Mouse (Mus musculus) megakaryocyte-erythroid progenitor cell, adult 5-6 weeks (primary cell): ENCODE measurements around the gene Dapk1. TPM values are rescaled to one million over a fixed set of nuclear protein-coding genes. Genes with fewer than 3 reads are reported as not detected.
"Not testable (repeated sequence)": the region's sequence is repeated elsewhere in the genome, so short reads cannot be mapped to it uniquely, and the experiment has no call there.

Source experiments
- ATAC-seq: replicated peaks from 2 replicates; pipeline ENCODE4 v1.8.0; 2016; ENCODE audit warnings: mild to moderate bottlenecking, inconsistent platforms; ENCODE audit not compliant: severe bottlenecking, poor library complexity, low FRiP score, low TSS enrichment
- total RNA-seq, 2 experiments: library from RNA; stranded (forward) in 1 of 2; stranded (reverse) in 1 of 2; fragments of 200-1000, 215-1000 nt in 1 of 2; fragments of >200 nt in 1 of 2; fragmentation: Nextera tagmentation in 1 of 2; gene quantifications; 2 replicates each; pipeline ENCODE4 v1.2.3; 2014 to 2017

Dapk1 gene
- total RNA-seq (2014; fragmentation: Nextera tagmentation) (13.9 and 19.9 TPM in 2 replicates), total RNA-seq (2017) (8.2 and 10.4 TPM in 2 replicates)

DNA sequence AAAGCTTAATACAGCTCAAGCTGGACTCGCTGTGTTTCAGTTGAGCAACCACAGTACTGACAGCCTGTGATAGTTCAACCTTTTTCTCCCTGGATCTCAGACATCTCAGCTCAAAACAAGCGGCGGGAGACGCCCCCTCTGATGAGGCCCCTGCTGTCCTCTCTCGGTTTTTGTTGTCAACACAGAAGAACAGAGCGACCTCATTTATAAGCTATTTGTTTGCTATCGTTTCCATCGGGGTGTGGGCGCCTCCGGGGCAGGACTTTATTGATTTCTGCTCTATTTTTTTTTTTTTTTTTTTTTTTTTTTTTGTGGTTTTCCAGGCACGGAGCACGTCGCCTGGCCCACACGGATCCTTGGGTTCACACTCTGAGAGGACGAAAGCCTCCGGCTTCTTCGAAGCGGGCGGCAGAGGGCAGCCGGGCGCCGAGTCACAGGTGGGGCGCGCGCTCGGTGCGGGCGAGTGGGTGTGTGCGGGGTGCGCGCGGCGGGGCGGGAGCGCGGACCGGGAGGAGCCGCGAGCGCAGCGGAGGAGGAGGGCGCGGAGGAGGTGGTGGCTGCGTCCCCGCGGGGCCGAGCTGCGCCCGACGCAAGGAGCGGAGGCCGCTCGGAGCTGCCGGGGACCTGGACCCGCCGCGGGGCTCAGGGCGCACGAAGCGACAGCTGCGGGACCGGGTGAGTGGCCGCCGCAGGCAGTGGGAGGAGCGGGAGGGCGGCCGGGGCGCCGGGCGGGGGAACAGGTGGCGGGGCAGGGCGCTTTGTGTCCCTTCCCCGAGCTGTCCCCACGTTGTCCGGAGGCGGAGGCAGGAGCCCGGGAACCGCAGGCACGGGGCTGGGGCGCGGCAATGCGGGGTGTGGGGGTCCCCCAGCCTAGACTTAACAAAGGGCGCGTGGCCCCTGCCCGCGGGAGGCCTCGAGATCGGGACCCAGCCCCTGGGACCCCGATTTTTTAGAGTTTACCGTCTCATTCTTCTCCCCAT lies at the start of gene Dapk1:
Gene Dapk1, plus strand, starts transcription at position 512 of the 980 bp plus-strand sequence.
- peak; percentile 78 for ATAC-seq

DNA sequence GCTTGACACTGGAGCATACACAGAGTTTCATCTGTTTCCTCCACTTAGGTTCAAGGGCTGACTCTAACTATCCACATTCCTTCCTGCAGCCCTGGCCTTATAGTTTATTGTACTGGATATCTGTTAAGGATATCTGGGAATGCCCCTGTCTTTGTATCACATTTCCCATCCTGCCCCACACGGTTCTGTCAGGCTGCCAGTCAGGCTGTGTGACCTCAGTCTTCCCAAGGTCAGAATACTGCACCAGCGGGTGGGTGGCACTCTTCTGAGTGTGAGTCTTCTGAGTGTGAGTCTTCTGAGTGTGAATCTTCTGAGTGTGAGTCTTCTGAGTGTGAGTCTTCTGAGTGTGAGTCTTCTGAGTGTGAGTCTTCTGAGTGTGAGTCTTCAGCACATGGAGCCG lies 48.4 kb upstream of the Dapk1 start:
- no peak for ATAC-seq

DNA sequence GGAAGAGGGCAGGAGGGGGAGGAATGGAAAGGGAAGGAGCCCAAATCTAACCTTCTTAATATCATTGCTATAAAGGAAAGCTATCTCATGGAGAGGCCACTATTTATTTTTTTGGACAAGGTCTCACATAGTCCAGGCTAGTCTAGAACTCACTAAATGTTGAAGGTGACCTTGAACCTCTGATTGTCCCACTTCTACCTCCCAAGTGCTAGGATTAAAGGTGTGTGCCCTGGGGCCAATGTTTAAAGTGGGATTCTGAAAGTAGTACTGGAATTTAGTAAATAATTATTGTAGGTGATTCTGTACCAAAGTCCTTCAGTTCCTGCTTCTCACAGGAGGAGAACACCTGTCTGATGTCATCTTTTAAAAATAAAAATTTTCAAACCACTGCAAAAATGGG lies 45.3 kb upstream of the Dapk1 start:
- no peak for ATAC-seq

DNA sequence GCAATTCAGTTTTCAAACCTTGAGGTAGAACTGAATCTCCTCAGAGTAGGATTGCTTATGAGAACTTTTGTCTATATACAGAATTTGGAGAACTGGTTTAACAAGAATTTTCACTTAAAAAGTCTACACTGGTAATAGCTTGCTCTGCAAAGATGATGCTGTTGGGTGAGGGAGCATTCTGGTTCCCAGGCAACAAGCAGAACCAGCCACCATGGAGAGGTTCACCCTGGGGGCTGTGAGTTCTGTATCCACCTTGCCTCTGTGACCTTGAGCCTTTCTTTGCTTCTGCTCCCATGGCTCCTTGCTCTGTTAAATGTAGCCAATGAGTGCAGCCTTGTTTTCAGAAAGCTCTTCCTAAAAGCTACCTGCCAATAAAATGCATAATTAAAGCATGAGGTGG lies 44.8 kb upstream of the Dapk1 start:
- no peak for ATAC-seq

DNA sequence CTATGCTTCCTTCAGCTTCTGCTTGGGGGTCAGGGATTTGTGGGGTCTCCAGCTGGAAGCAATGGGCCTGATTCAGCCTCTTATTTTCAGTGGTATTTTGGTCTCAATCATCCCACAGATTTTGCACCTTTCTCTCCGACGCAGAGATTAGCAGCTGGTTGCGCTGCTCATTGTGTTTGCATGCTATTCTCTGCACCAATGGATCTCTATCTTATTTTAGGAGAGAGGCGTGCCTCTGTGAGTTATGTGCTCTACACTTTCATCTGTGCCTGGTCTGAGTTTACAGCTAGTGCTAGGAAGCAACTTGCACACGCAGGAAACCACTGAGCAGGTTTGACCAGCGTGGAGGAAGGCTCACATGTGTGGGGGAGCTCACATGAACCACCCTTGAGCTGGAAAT lies 37.4 kb upstream of the Dapk1 start:
- ATAC-seq, result no peak

DNA sequence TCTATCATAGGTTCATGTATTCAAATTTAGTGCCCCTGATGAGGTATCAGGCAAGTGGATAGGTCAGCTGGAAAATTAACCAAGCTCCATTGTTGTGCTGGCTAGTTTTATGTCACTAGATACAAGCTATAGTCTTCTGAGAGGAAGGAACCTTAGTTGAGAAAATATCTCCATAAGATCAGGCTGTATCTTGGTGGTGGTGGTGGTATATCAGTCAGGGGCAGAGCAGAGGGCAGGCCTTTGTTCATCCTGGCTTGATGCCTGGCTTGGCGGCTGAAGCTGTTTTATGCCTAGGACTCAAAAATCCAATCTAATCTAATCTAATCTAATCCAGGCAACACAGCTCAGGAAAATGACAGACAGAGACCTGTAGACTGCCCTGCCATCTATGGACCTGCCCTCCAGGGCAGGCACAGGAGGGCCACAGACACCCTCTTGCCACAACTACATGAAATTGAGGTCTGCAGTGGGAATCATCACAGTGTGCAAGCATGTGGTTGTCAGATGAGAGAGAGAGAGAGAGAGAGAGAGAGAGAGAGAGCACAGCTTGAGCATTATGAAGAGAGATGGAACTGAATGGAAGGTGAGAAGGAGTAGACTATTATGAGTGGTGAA lies 32.7 kb upstream of the Dapk1 start:
- ATAC-seq, result peak; percentile 77

DNA sequence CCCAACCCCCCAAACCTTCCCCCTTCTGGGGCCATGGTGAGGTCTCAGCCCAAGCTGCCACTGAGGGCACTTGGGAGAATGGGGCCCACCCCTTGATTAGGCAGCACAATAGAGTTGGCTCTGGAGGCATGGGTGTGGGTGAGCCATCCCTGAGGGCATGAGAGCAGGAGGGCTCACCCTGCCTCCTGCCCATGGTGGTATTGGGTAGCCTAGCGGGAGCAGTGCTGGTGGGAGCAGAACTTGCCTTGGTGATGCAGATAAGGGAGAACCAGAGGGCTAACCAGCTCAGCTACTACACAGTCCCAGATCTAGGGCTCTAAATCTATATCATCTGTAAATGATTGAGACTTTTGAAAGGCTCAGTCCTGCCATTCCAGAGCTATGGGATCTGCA lies 32.2 kb upstream of the Dapk1 start:
- peak; percentile 67 for ATAC-seq

DNA sequence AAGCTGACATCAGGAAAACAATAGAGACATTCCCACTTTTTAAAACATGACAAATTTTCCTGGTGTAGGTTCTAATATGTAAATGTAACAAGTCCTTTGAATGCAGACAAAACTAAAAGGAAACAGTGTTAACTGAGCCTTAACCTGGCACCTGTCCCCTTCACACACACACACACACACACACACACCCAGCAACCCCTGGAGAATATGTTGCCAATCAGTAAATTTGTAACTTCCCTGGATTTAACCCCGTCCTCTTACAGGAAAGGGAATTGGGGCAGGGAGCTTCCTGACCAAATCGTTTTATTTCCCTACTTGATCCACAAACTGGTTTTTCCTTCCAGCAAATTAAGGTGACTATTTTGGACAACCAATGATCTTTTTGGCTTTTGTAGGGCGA lies 28.2 kb upstream of the Dapk1 start:
- ATAC-seq, result no peak

DNA sequence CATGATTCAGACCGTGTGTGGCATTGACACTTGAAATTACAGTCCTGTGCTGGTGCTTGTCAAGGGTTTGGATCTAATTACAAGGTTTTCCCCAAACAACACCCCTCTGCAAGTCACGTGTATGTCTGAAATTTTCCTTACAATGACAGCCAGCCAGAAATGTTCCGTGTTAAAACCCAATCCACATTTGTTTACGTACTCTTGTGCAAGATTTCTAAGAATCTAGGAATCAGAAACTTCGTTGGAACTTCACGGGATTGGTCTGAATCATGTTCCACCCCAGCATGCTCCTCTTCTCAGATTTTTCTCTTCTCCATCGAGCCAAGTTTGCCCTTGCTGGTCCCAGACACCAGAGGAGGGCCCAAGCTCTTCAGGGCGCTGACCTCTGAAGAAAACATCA lies 27.8 kb upstream of the Dapk1 start:
- no peak for ATAC-seq

DNA sequence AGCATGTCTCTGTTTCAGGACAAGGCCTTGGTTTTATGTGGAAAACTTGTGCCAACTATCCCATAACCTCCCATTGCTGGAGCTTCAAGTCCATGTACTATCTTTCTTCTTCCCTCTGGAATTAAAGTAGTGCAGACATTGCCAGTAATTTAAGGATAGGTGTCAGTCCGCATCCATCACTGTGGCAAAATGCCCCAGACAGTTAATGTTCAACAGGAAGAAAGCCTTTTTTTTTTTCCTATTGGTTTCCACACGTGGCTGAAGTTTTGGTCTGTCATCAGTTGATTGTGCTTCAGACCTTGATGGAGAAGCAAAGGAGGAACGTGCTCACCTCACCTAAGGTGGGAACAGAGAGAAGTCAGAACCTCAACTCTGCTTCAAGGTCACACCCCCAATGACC lies 23.2 kb upstream of the Dapk1 start:
- no peak for ATAC-seq

DNA sequence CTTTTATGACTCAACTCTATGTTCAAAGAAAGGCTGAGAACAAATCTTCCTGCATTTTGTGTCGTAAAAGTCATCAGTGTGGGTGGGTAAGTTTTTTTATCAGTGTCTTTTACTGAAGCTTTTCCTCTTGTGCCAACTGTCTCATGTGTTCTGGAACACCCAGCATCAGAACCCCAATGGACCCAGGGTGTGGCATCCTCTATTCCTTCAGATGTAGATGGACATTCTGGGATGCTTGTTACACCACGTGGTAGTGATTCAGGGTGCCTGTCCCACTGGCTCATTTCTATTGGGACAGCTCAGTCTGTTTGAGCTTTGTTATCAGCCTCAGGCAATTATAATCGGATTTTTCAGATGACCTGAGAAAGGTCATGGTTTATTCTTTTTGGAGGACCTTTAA lies 6.9 kb upstream of the Dapk1 start:
- no peak for ATAC-seq

DNA sequence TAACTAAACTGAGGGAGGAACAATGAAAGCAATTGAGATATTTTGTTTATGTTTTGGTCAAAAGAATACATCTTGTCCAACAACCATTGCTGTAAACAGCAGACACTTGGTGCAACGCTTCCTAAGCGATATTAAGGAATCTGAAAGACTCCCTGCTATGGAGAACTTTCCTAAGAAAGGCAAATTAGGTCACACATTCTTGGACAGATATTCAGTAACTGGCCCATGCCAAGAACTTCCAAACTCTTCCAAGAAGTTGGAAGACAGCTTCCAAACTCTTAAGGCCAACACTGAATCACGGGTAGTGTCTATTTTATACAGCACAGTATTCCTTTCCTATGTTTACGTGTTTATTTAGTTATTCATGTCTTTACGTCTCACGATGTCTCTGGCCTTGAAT lies 6.2 kb upstream of the Dapk1 start:
- no peak for ATAC-seq

DNA sequence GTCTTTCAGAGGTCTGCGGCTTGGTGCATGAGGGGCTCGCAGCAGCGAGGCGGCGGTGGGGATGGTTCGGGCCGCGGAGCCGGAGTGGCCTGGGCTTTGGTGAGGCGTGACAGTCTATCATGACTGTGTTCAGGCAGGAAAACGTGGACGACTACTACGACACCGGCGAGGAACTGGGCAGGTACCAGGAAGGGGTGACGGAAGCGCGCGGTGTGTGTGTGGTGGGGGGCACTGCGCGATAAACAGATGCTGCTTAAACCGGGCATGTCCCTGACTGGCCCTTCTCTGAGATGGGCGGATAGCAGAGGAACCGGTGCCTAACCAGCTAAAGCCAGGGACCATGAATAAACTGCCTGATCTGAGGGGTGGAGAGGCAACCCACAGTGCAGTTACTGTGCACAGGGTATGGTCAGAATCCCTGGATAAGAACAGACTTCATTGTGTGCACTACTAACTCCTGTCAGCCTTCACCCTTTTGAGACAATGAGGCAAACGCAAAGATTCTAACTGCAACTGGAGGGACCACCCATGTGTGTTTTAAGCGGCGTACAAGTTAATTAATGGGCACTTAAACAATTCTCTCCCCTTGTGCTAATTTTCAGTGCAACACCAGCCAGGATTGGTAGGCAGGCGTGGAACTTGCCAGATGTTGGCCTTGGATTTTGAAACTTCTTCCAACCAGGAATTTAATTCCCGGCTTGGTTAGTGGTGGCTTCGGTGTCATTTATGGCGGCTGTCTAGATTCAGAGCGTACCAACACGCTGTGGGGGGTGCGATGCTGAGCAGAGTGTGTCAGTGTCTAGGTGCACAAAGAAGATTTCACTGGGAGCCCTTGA lies 887 bp downstream of the Dapk1 start:
- peak; percentile 74 for ATAC-seq

DNA sequence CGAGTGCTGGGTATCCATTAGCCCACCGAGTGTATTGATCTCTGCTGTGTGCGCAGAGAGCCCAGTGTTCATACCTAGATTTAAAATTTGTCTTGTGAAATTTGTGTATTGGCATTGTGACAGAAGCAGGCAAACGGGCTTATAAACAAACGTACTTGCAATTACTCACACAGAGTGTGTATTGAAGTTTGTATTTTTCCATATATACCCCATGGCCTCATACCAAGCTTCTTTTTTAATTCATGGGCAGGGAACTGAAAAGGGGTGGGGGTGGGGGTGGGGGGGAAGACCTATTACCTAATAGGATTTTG lies 1.5 kb downstream of the Dapk1 start:
- no peak for ATAC-seq

DNA sequence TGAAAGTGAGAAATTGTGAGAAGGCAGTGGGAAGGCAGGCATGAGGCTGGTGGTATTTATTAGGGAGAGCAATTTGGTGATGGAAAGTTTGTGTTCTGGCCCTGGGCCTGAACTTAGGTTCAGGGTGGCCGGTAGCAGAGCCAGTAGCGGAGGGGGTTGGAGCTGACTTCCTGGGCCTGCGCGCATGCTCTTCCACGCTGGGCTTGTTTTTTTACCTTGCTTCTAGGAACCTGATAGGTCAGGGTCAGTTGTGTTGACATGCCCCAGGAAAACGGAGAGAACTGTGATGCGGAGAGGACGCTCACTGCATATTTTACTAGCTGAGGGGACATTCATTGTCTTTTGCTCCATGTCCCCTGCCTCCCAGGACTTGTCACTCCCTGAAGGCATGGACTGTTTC lies 5.7 kb downstream of the Dapk1 start:
- no peak for ATAC-seq

DNA sequence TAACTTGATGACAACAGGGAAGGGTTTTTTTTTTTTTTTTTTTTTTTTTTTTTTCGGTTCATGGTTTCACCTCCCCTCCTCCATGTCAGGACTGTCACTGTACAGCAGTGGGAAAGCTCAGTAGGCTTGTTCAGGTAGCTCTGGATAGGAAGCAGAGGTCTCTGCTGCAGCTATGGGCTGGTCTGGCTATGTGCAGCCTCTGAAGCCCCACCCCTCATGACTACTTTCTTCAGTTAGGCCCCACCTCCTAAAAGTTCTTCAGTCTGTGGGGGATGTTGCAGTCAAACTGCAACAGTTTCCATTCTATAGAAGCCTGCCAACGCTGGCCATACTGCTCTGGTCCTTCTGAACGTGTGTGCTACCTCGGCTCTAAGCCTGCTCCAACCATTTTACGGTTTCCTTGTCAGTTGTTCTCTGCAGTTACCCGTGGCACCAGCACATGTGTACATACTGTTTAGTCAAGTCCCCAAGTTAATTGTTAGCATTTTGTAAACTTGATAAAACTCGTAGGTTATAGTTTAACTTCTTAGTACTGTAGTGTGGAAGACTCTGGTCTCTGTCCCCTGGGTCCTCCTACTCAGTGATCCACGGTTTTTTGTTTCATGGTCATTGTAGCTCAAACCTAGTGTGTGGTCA lies 6.8 kb downstream of the Dapk1 start:
- peak; percentile 43 for ATAC-seq

DNA sequence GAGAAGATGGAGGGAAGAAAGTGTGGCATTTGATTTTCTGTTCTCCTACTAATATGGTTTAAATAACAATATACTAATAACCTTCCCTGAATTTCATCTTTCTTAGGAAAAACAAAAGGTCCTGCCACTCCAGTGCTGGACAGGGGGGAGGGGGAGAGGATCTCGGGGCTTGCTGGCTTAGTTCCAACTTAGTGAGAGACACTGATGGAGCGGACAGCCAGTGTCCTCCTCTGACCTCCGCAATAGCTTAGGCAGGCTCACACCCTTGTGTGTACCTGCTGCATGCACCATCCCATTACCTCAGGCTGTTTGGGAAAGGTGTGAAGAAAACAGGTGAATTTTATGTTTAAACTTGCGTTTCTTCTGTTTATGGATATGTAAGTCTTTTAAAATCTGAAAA lies 7.5 kb downstream of the Dapk1 start:
- no peak for ATAC-seq

DNA sequence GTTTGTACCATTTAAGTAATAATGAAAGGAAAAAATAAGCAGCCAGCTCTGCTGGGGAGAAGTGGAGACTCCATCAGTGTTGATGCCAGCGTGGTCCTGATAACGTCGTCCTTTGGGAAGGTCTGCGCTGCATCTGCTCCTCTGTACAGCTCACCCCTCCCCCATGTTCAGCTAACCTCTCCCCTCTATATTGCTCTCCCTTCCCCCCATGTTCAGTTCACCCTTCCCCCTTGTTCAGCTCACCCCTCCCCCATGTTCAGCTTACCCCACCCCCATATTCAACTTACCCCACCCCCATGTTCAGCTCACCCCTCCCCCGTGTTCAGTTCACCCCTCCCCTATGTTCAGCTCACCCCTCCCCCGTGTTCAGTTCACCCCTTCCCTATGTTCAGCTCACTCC lies 8.8 kb downstream of the Dapk1 start:
- ATAC-seq, result no peak

DNA sequence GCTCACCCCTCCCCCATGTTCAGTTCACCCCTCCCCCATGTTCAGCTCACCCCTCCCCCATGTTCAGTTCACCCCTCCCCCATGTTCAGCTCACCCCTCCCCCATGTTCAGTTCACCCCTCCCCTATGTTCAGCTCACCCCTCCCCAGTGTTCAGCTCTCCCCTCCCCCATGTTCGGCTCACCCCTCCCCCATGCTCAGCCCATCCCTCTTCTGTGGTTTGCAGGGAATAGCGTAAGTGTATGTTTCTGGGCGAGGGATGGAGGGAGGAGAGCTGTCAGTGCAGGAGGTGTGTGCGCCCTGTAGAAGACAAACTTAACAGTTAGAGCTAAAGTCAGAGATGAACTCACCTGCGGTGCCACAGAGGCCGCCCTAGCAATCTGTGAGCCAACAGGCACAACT lies 9.2 kb downstream of the Dapk1 start:
- not testable (repeated sequence) for ATAC-seq

DNA sequence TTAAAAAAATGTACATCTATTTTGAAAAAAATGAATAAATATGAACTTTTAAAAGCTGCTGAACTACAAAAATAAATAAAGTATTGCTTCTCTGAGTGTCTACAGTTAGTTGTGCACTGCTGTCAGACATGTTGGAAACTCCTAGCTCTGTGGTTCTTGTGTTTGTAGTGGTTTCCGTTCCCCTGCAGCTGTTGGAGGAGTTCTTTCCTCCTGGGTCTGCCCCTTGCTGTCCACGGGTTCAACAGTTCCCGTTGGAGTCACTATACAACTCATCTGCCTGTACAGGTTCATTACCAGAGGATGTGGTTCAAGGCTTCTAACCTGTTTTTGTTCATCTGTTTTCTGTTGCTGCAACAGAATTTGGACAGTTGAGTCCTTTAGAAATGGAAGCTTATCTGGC lies 10.4 kb downstream of the Dapk1 start:
- ATAC-seq, result no peak; the same call in 1 of the 2 replicates
